Mouse (Mus musculus) left cerebral cortex, postnatal 14 days (tissue): ENCODE results near the gene Tha1. TPM values are rescaled to one million over a fixed set of nuclear protein-coding genes. Genes with fewer than 3 reads are reported as not detected.

ENCODE experiments used
- DNase-seq, 2 experiments: peaks; one replicate each; pipeline ENCODE4 v3.0.0; 2021 to 2022; ENCODE audit warnings: low spot score in 2 of 2, mixed read lengths in 1 of 2
- intact Hi-C: fragments of 180-260 bp; cut with DNase I; formaldehyde crosslinking; loops from one replicate; pipeline ENCODE4 v1.15.1; 2025
- total RNA-seq, 2 experiments: library from RNA; stranded (reverse); gene quantifications; 2 replicates each; pipeline ENCODE4 v1.2.3; 2021

Gene Tha1
- total RNA-seq, 2 experiments from 2014 or later = 3.4 to 5.1 TPM

GRCm38 (mm10) chr11:117888168-117888852 lies 15.0 kb upstream of the Tha1 start:
- intact Hi-C loops = no loop called here
- no peak for DNase-seq

DNA sequence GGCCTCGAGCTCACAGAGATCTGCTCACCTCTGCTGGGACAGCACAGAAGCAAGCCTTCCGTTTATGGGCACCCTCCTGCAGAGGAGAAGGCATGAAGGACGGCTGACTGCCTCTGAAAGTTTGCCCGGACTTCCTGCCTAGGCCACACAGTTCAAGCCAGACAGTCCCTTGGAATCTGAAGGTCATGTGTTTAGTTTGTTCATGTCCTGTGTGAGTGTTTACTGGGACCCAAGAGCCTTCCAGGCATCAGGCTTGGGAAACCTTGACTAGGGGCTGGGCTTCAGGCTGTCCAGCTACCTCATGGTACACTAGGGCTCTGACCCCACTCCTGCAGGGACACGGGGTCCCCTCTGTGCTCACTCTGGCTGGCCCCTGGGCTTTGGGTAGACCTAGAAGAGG lies 12.7 kb upstream of the Tha1 start:
- intact Hi-C loops = no loop called here
- no peak for DNase-seq

- DNase-seq = no peak
- intact Hi-C loops = no loop called here
Measured at GRCm38 (mm10) chr11:117882208-117882607, 8.9 kb upstream of the Tha1 start.

- intact Hi-C loops = no loop called here
- no peak for DNase-seq
Measured at GRCm38 (mm10) chr11:117881787-117882186, 8.5 kb upstream of the Tha1 start.

DNA sequence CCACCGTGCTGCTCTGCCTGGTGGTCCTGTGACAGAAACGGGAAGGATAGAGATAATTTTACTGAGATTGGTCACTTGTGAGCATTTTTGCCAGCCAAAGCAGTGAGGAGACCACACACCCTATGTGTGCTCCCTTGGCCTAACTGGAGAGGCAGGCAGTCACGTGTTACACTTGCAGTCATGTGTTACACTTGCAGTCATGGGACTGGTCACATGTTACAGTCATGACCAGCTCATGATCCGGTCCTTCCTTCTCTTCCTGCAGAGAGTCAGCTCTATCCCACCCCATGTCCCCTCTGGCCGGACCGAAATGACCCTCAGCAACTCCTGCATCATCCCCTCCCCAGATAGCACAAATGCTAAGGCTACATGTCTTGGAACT lies 7.7 kb upstream of the Tha1 start:
- DNase-seq = no peak
- intact Hi-C loops = no loop called here

GRCm38 (mm10) chr11:117880336-117880976 lies 7.2 kb upstream of the Tha1 start:
- no peak for DNase-seq

DNA sequence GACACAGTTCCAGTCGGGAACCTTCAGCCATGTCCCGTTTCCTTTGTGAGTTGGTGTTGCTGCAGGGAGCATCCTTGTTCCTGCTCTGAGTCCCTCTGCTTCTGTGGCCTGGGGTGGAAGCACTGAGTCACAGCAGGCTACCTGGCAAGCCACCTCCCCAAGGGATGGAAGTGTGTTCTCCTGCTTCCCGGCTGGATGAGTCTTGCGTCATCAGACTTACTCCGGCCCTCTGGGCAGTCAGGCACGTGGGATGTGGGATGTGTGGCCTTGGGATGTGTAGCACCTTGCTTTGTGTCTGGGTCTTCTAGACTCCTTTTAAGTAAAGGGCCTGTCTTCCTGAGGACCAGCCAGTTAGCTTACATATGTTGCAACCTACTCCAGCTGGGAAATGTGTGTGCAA lies 6.4 kb upstream of the Tha1 start:
- DNase-seq = no peak

More at GRCm38 (mm10) chr11:117880336-117880976, 7.2 kb upstream of the Tha1 start:
- intact Hi-C loops = no loop called here

GRCm38 (mm10) chr11:117878892-117879291 lies 5.6 kb upstream of the Tha1 start:
- intact Hi-C loops = loop anchor here (5.0 to 10.0 kb wide), 2 partner anchors 88 to 336 kb away; no protein-coding TSS in a partner anchor
- peak in 1 of 2 experiments; percentile 37 for DNase-seq

More for the DNA sequence above, 6.4 kb upstream of the Tha1 start:
- intact Hi-C loops = loop anchor here (5.0 to 10.0 kb wide), 2 partner anchors 88 to 335 kb away; no protein-coding TSS in a partner anchor

GRCm38 (mm10) chr11:117877917-117878745 lies 4.8 kb upstream of the Tha1 start:
- intact Hi-C loops = loop anchor here (5.0 to 10.0 kb wide), 2 partner anchors 89 to 337 kb away; no protein-coding TSS in a partner anchor

DNA sequence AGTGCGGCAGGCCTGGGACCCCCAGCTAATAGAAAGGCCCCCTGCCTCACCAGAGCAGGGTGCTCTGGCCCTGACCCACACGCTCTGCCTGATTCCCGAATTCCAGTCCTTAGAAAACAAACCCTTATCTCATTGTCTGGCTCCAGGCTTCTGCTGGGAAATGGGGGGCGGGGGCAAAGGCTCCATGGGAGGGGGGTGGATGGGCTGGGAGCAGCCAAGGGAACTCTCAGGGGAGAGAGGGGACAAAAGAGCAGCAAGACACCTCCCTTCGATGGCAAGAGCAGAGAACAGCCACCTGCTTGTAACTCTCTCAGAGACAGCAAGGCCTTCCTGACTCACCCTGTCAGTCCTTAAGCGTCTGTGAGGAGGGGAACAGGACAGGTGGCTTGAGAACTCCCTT lies 2.4 kb upstream of the Tha1 start:
- intact Hi-C loops = loop anchor here (5.0 to 10.0 kb wide), 2 partner anchors 92 to 339 kb away; no protein-coding TSS in a partner anchor
- DNase-seq = no peak

More at GRCm38 (mm10) chr11:117877917-117878745, 4.8 kb upstream of the Tha1 start:
- peak; percentile 43 to 81 for DNase-seq

GRCm38 (mm10) chr11:117874419-117874818 lies 1.1 kb upstream of the Tha1 start:
- intact Hi-C loops = loop anchor here (10.0 kb wide), 1 partner anchor 340 kb away; no protein-coding TSS in a partner anchor
- DNase-seq = no peak

DNA sequence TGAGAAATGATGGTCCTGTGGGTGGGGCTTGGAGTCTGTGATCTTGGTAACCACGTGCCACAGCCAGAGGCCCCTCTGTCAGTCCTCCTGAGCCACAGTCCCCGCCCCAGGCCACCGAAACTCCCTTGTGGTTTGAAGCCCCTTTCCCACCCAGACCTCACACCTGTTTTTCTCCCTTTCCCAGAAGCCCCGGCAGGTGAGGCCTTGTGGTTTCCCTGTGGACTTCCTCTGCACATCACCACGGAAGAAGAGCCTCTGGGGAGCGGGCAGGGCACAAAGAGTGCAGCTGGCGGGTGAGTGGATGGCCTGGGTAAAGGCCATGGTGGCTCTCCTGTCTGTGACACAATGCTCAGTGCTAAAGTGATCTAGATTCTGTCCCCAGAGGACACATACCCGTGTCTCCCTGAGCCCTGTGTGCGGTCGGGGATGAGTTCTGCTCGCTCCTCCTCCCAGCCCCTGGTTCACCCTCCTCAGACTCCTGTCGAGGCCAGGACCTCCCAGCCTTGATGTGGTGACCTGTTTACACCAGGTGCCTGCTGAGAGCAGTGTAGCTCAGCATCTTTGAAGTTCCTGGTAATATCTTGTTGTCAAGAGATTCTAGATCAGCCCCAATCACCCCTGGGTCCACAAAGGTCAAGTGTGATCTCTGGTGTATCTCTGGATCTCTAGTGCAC lies 1.2 kb downstream of the Tha1 start:
- intact Hi-C loops = loop anchor here (2.0 to 10.0 kb wide), 3 partner anchors 149 to 343 kb away; no protein-coding TSS in a partner anchor
- DNase-seq = no peak

DNA sequence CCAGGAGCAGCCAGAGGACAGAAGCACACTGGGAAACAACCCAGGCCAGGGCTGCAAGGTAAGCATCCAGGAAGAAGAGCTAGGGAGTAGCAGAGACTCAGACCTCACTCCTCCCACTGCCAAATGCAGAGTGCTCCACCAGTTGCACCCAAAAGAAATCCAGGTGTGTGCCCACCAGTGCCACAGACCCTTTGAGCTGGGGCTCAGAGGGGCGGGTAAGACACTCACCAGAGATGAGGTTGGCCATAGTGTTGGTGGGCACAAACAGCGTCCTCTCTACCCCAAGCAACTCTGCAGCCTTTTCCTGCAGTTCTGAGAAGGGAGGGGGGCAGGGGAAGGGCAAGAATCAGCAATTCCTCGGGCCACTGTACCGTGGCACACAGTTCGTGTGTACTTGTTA lies 1.9 kb downstream of the Tha1 start:
- intact Hi-C loops = loop anchor here (2.0 to 10.0 kb wide), 3 partner anchors 149 to 343 kb away; no protein-coding TSS in a partner anchor
- DNase-seq = no peak

DNA sequence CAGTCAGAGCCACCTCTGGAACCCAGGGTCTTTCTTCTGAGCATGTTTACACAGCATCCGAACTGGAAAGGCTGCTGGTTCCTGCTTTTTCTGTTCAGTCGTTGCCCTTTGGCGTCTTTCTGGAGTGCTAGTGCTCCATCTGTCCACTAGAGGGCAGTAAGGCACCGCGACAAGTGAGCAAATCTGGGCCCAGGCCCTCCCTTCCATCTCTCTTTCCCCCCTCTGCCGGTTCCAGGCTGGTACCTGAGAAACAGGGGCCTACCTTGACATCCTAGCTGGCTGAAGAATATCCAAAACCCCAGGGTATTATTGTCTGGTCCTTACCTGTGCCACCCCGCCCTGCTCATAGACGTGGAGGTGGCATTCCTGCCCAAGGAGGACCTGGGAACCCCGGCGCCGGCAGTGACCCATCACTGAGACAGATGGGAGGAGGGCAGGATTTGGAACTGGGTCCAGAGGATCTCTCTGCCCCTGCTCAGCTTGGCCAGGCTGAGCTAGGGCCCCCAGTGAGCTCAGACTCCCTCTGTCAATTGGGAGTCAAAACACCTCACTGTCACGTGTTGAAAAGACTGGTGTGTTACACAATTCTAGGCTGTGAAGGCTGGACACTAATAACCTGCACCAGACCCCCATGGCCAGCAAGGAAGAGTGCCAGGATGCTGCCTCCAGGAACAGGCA lies 2.5 kb downstream of the Tha1 start:
- DNase-seq = peak; percentile 86
- intact Hi-C loops = loop anchor here (2.0 to 10.0 kb wide), 3 partner anchors 150 to 344 kb away; no protein-coding TSS in a partner anchor

- DNase-seq = no peak
- intact Hi-C loops = no loop called here
Measured at GRCm38 (mm10) chr11:117865988-117866387, 7.3 kb downstream of the Tha1 start.

- intact Hi-C loops = no loop called here
Measured at GRCm38 (mm10) chr11:117864805-117865204, 8.5 kb downstream of the Tha1 start.

DNA sequence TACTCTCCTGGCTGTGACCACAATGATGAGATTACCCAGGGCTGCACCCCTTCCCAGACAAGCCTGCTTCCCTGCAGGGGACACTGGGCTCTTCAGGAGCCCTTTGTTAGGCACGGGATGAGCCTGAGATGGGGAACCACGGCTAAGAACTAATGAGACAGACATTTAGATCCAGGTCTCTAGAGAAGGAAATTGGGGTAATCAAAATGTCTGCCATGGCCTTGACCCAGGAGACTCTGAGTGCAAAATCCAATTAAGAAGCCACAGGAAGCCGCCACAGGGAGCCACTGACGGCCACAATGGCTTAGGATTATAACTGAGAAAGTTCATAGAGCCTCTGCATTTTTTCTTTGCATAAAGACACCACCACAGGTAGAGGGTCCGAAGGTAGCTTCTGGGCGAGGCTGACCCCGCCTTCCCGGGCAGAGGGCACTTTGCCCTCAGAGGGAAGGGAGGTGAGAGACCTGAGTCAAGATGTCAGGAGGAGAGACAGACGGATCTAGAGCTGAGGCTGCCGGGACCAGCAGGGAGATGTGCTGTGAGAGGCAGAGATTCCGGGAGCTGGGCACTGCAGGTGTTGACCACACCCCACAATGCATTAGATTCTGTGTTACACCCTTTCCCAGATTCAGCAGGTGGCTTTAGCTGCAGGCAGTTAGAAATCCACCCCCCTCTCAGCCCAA lies 10.0 kb downstream of the Tha1 start:
- DNase-seq = no peak
- intact Hi-C loops = no loop called here

More at GRCm38 (mm10) chr11:117864805-117865204, 8.5 kb downstream of the Tha1 start:
- no peak for DNase-seq

DNA sequence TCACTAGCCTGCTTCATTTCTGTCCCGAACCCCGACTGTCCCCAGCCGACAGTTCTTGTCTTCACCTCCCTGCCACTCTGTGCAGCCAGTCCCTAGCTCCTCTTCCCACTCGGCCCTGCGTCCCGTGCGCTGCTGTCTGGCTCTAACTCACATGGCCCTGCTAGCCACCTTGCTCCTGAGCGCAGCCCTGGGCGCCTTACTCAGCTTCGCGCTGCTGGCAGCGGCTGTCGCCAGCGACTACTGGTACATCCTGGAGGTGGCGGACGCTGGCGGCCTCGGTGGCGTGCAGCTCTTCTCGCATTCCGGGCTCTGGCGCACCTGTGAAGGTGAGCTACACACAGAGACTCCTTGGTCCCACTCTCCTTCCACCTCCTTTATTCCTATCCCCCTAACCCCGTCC lies 12.7 kb downstream of the Tha1 start, which contains the start of gene Tmem235:
Gene Tmem235, plus strand, starts transcription at position 152 of the 400 bp plus-strand sequence.
- no peak for DNase-seq
- intact Hi-C loops = no loop called here
